In the genomic region with DNA sequence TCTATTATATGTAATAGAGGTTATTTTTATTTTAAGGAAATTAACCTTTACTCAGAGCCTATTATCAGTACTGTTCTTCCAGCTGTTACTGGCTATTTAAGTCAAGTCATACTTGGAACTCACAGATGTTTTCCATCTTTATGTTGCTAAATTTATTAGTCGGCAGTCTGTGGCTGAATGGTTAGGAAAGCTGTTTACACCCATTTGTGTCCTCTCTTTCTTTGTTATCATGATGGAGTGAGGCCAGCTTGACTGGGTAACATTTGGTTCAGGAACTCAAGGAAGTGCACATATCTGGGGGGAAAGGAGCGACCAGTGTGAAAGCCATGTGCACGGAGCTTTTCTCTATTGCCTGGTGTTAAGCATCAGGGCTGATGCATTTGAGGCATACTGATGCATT, we compare ENCODE assay signal across 21 mouse cellular contexts.
"Had no signal": no experiment of that assay in that cellular context is flagged by ENCODE, and none has a peak within 500 bp of the region (broad histone marks: within the 10 kb centered on the region; RNA-seq: fewer than 3 reads in every experiment).

No protein-coding gene starts in this region.

- H3K4me3 ChIP-seq: intestine, embryonic 15.5 days; limb, embryonic 13.5 days; liver, embryonic 12.5 days; liver, embryonic 15.5 days; midbrain, embryonic 12.5 days; midbrain, embryonic 15.5 days; neural tube, embryonic 12.5 days; neural tube, embryonic 15.5 days had no signal

- H3K36me3 ChIP-seq: intestine, embryonic 15.5 days; limb, embryonic 13.5 days; liver, embryonic 12.5 days; liver, embryonic 15.5 days; midbrain, embryonic 12.5 days; midbrain, embryonic 15.5 days; neural tube, embryonic 12.5 days; neural tube, embryonic 15.5 days had no signal

- H3K27me3 ChIP-seq: intestine, embryonic 15.5 days; limb, embryonic 13.5 days; liver, embryonic 12.5 days; liver, embryonic 15.5 days; midbrain, embryonic 12.5 days; midbrain, embryonic 15.5 days; neural tube, embryonic 12.5 days; neural tube, embryonic 15.5 days had no signal

- H3K4me1 ChIP-seq: liver, embryonic 12.5 days; liver, embryonic 15.5 days; midbrain, embryonic 12.5 days; midbrain, embryonic 15.5 days; neural tube, embryonic 12.5 days; neural tube, embryonic 15.5 days had no signal

- H3K27ac ChIP-seq: intestine, embryonic 15.5 days; limb, embryonic 13.5 days; liver, embryonic 12.5 days; liver, embryonic 15.5 days; macrophage; midbrain, embryonic 12.5 days; midbrain, embryonic 15.5 days; neural tube, embryonic 12.5 days; neural tube, embryonic 15.5 days had no signal

- H3K9ac ChIP-seq: intestine, embryonic 15.5 days; limb, embryonic 13.5 days; liver, embryonic 12.5 days; liver, embryonic 15.5 days; midbrain, embryonic 12.5 days; midbrain, embryonic 15.5 days; neural tube, embryonic 12.5 days; neural tube, embryonic 15.5 days had no signal

- H3K4me2 ChIP-seq: intestine, embryonic 15.5 days; limb, embryonic 13.5 days; liver, embryonic 12.5 days; liver, embryonic 15.5 days; midbrain, embryonic 12.5 days; midbrain, embryonic 15.5 days; neural tube, embryonic 12.5 days; neural tube, embryonic 15.5 days had no signal

- DNase-seq: kidney, adult 11 months; kidney, adult 8-10 months; kidney, postnatal 4 days; left cerebral cortex, postnatal 4 days; liver; lung, adult 18-20 months; right cerebral cortex, adult 18-20 months; right cerebral cortex, postnatal 14 days; right cerebral cortex, postnatal 4 days; thymus, adult 2 months; thymus, postnatal 14 days; thymus, postnatal 4 days had no signal

- H3K9me3 ChIP-seq: intestine, embryonic 15.5 days; limb, embryonic 13.5 days; liver, embryonic 12.5 days; liver, embryonic 15.5 days; midbrain, embryonic 12.5 days; midbrain, embryonic 15.5 days; neural tube, embryonic 12.5 days; neural tube, embryonic 15.5 days had no signal

- ATAC-seq: intestine, embryonic 15.5 days; liver, embryonic 12.5 days; midbrain, embryonic 15.5 days had no signal
